Mouse (Mus musculus): ENCODE measurements around the gene Set. TPM values are rescaled to one million over a fixed set of nuclear protein-coding genes. Genes with fewer than 3 reads are reported as not detected.

Set gene
- polyA plus RNA-seq (2014; fragmentation: Nextera tagmentation; extraction: Ambion mirVana), result 218 and 223 TPM in 2 replicates

DNA sequence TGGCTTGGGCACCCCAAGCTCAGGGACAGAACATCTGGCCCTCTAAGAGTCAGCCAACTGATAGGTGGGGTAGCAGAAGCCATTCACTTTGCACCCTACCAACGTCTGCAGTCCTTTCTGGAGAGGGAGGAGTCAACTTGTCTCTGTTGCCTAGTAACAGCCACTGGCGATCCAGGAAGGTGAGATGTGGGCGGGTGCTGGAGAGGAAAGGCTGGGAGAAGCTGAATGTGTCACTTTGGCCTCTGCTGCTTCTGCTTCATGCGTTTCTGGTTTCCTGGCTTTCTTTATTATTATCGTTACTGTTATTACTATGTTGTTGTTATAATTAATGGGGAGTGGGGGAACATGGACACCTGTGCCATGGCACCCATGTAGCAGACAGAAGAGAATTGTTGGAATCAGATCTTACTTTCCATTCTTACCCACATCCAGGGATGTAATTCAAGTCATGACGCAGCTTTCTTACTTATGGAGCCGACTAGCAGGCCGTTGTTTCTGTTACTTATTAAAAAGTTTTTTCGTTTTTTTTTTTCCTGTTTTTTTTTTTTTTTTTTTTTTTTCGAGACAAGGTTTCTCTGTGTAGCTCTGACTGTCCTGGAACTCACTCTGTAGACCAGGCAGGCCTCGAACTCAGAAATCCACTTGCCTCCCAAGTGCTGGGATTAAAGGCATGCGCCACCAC is at the start of gene Set:
Set (plus strand) TSS at position 156 of the 682 bp plus-strand sequence.
- Histone ChIP-seq H3K9me3 (ENCODE audit: control insufficient read depth, low read length) (no peaks in the 10 kb centered on the region), H3K4me3 (ENCODE audit: control insufficient read depth in 1 of 2, insufficient read depth in 1 of 2, low read depth in 1 of 2, low read length in 2 of 2) (no peak within 1 kb of the TSS), H3K4me1 (ENCODE audit: control insufficient read depth in 2 of 2, insufficient read depth in 2 of 2, low read length in 2 of 2) (0 out of 4 replicates have a peak, but pooled peaks cover 0 to 5% of the 10 kb centered on the region in 2 experiments), H3K36me3 (ENCODE audit: control insufficient read depth, insufficient read depth, low read length) (no peaks in the 10 kb centered on the region), H3K27me3 (ENCODE audit: control insufficient read depth, insufficient read depth, low read length) (no peaks in the 10 kb centered on the region), H3K27ac (replicated peaks in 1 of 2; ENCODE audit: control insufficient read depth in 1 of 2, insufficient read depth in 1 of 2, low read depth in 2 of 2, low read length in 2 of 2) (no peak within 1 kb of the TSS), H3K4me2 (ENCODE audit: low read length) (no peak within 1 kb of the TSS), H3K9ac (ENCODE audit: low read length) (no peak within 1 kb of the TSS)
- 52% methylated on average over 11 of the region's 12 CpGs for WGBS
- ATAC-seq (ENCODE audit: insufficient number of reproducible peaks, insufficient read depth, low FRiP score, low read depth), result no peak

DNA sequence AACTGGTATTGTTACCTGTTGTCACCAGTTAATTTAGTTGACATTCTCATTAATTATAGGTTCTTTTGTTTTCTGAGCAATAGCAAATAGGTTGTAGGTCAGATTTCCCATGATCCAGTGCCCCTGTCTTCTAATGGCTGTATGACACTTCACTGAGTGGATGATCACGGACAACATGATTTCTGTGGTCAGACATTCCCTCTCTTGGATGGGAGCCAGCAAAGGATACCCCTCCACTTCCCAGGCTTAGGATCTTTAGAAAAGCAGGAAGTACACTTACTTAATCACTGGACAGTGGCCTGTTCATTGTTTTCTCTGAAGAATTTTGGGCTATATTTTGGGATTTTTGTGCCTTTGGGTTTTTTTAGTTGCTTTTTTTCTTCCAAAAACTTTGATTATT is 48.1 kb upstream of the Set start:
- H3K36me3 ChIP-seq (ENCODE audit: control insufficient read depth, insufficient read depth, low read length), result peaks cover 100% of the 10 kb centered on the region
- no peak overlapping the region for H3K4me2 ChIP-seq (ENCODE audit: low read length)
- ATAC-seq (ENCODE audit: insufficient number of reproducible peaks, insufficient read depth, low FRiP score, low read depth), result no peak
- no peaks in the 10 kb centered on the region for H3K4me1 ChIP-seq (ENCODE audit: control insufficient read depth in 2 of 2, insufficient read depth in 2 of 2, low read length in 2 of 2)
- H3K27ac ChIP-seq (replicated peaks in 1 of 2; ENCODE audit: control insufficient read depth in 1 of 2, insufficient read depth in 1 of 2, low read depth in 2 of 2, low read length in 2 of 2), result no peak overlapping the region
- no peaks in the 10 kb centered on the region for H3K27me3 ChIP-seq (ENCODE audit: control insufficient read depth, insufficient read depth, low read length)
- 31% methylated on average over 1 of the region's 1 CpGs for WGBS
- no peak overlapping the region for H3K9ac ChIP-seq (ENCODE audit: low read length)
- no peaks in the 10 kb centered on the region for H3K9me3 ChIP-seq (ENCODE audit: control insufficient read depth, low read length)
- H3K4me3 ChIP-seq (ENCODE audit: control insufficient read depth in 1 of 2, insufficient read depth in 1 of 2, low read depth in 1 of 2, low read length in 2 of 2), result no peak overlapping the region

DNA sequence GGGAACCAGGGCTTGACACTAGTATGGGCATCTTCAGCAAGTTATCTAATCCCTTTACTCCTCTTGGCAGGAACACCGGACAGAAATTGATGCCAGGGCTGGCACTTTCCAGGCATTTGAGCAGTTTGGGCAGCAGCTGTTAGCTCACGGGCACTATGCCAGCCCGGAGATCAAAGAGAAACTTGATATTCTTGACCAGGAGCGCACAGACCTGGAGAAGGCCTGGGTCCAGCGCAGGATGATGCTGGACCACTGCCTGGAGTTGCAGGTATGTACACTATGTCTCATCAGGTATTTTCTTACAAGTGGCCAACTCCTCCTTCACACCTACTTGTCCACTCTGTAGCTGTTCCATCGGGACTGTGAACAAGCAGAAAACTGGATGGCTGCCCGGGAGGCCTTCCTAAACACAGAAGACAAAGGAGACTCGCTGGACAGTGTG is 46.3 kb upstream of the Set start:
- Histone ChIP-seq H3K9ac (ENCODE audit: low read length) (no peak overlapping the region), H3K27ac (replicated peaks in 1 of 2; ENCODE audit: control insufficient read depth in 1 of 2, insufficient read depth in 1 of 2, low read depth in 2 of 2, low read length in 2 of 2) (no peak overlapping the region), H3K4me1 (ENCODE audit: control insufficient read depth in 2 of 2, insufficient read depth in 2 of 2, low read length in 2 of 2) (no peaks in the 10 kb centered on the region), H3K4me3 (ENCODE audit: control insufficient read depth in 1 of 2, insufficient read depth in 1 of 2, low read depth in 1 of 2, low read length in 2 of 2) (no peak overlapping the region), H3K9me3 (ENCODE audit: control insufficient read depth, low read length) (no peaks in the 10 kb centered on the region), H3K27me3 (ENCODE audit: control insufficient read depth, insufficient read depth, low read length) (no peaks in the 10 kb centered on the region), H3K36me3 (ENCODE audit: control insufficient read depth, insufficient read depth, low read length) (peaks cover 100% of the 10 kb centered on the region), H3K4me2 (ENCODE audit: low read length) (no peak overlapping the region)
- no peak for ATAC-seq (ENCODE audit: insufficient number of reproducible peaks, insufficient read depth, low FRiP score, low read depth)
- 92% methylated on average over 8 of the region's 8 CpGs for WGBS

DNA sequence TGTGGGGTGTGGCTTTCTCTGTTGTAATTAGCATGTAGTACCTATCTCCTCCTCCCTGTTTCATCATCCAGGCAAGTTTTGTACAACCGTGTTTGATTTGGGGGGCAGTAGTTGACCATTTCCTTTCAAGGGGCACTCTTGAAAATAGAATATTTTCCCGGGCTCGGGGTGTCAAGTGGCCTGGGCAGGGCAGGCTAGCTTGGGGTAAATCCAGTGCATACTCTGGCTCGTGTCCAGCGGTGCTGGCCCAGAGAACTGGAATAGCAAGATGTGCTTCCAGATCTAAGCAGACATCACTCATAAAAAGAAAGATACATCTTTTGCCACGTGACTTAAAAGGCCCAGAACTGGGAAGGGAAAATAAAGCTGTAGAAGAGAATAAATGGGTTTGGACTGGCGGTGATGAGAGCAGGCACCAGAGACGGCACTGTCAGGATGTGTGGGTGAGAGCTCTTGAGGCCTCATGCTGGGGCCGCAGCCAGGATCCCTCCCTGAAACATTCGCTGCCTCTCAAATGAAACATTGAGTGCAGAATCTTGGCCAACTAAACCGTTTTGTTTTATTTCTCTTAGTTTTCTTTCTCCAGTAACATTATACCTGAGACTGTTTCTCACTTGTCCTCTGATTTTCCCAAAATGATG is 42.7 kb upstream of the Set start:
- H3K27ac ChIP-seq (replicated peaks in 1 of 2; ENCODE audit: control insufficient read depth in 1 of 2, insufficient read depth in 1 of 2, low read depth in 2 of 2, low read length in 2 of 2), result no peak overlapping the region
- no peaks in the 10 kb centered on the region for H3K4me1 ChIP-seq (ENCODE audit: control insufficient read depth in 2 of 2, insufficient read depth in 2 of 2, low read length in 2 of 2)
- no peak overlapping the region for H3K4me3 ChIP-seq (ENCODE audit: control insufficient read depth in 1 of 2, insufficient read depth in 1 of 2, low read depth in 1 of 2, low read length in 2 of 2)
- ATAC-seq (ENCODE audit: insufficient number of reproducible peaks, insufficient read depth, low FRiP score, low read depth), result no peak
- 81% methylated on average over 11 of the region's 11 CpGs for WGBS
- H3K9ac ChIP-seq (ENCODE audit: low read length), result no peak overlapping the region
- no peaks in the 10 kb centered on the region for H3K9me3 ChIP-seq (ENCODE audit: control insufficient read depth, low read length)
- peaks cover 100% of the 10 kb centered on the region for H3K36me3 ChIP-seq (ENCODE audit: control insufficient read depth, insufficient read depth, low read length)
- no peaks in the 10 kb centered on the region for H3K27me3 ChIP-seq (ENCODE audit: control insufficient read depth, insufficient read depth, low read length)
- no peak overlapping the region for H3K4me2 ChIP-seq (ENCODE audit: low read length)

DNA sequence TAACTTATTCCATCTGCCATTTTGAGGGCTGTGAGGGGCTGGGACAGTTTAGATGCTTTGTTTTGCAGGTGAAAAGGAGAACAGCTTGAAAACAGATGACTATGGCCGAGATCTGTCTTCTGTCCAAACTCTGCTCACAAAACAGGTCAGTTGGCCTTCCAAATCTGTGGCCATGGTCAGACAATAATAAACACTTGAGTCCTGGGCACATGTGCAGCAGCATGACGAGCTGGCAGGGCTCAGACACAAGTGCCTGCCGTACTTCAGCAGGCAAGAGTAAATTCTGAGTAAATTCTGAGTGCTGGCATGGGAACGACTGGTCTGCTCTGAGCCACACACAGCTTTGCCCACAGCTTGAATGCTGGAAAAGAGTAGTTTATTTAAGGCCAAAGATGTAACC is 31.7 kb upstream of the Set start:
- Histone ChIP-seq H3K4me2 (ENCODE audit: low read length) (no peak overlapping the region), H3K4me3 (ENCODE audit: control insufficient read depth in 1 of 2, insufficient read depth in 1 of 2, low read depth in 1 of 2, low read length in 2 of 2) (no peak overlapping the region), H3K4me1 (ENCODE audit: control insufficient read depth in 2 of 2, insufficient read depth in 2 of 2, low read length in 2 of 2) (no peaks in the 10 kb centered on the region), H3K36me3 (ENCODE audit: control insufficient read depth, insufficient read depth, low read length) (peaks cover 100% of the 10 kb centered on the region), H3K27ac (replicated peaks in 1 of 2; ENCODE audit: control insufficient read depth in 1 of 2, insufficient read depth in 1 of 2, low read depth in 2 of 2, low read length in 2 of 2) (no peak overlapping the region), H3K9me3 (ENCODE audit: control insufficient read depth, low read length) (no peaks in the 10 kb centered on the region), H3K9ac (ENCODE audit: low read length) (no peak overlapping the region), H3K27me3 (ENCODE audit: control insufficient read depth, insufficient read depth, low read length) (no peaks in the 10 kb centered on the region)
- 81% methylated on average over 4 of the region's 4 CpGs for WGBS
- no peak for ATAC-seq (ENCODE audit: insufficient number of reproducible peaks, insufficient read depth, low FRiP score, low read depth)

DNA sequence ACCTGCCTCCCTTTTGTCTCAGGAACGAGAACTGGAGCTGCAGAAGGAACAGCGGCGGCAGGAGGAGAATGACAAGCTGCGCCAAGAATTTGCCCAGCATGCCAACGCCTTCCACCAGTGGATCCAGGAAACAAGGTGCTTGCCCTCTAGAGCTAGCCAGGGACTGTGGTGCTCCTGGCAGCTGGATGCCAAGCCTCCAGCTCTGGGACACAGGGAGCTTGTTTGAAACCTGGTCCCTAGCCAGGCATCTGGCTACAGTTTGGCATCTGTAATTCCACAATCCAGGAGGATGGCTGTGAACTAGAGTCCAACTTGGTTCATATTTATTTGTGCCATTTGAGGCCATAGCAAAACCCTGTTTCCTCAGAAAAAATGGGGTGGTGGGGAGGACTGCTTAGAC is 30.2 kb upstream of the Set start:
- Histone ChIP-seq H3K27ac (replicated peaks in 1 of 2; ENCODE audit: control insufficient read depth in 1 of 2, insufficient read depth in 1 of 2, low read depth in 2 of 2, low read length in 2 of 2) (no peak overlapping the region), H3K36me3 (ENCODE audit: control insufficient read depth, insufficient read depth, low read length) (peaks cover 100% of the 10 kb centered on the region), H3K9ac (ENCODE audit: low read length) (no peak overlapping the region), H3K4me1 (ENCODE audit: control insufficient read depth in 2 of 2, insufficient read depth in 2 of 2, low read length in 2 of 2) (no peaks in the 10 kb centered on the region), H3K4me2 (ENCODE audit: low read length) (no peak overlapping the region), H3K27me3 (ENCODE audit: control insufficient read depth, insufficient read depth, low read length) (no peaks in the 10 kb centered on the region), H3K9me3 (ENCODE audit: control insufficient read depth, low read length) (no peaks in the 10 kb centered on the region), H3K4me3 (ENCODE audit: control insufficient read depth in 1 of 2, insufficient read depth in 1 of 2, low read depth in 1 of 2, low read length in 2 of 2) (no peak overlapping the region)
- no peak for ATAC-seq (ENCODE audit: insufficient number of reproducible peaks, insufficient read depth, low FRiP score, low read depth)
- 91% methylated on average over 5 of the region's 5 CpGs for WGBS

DNA sequence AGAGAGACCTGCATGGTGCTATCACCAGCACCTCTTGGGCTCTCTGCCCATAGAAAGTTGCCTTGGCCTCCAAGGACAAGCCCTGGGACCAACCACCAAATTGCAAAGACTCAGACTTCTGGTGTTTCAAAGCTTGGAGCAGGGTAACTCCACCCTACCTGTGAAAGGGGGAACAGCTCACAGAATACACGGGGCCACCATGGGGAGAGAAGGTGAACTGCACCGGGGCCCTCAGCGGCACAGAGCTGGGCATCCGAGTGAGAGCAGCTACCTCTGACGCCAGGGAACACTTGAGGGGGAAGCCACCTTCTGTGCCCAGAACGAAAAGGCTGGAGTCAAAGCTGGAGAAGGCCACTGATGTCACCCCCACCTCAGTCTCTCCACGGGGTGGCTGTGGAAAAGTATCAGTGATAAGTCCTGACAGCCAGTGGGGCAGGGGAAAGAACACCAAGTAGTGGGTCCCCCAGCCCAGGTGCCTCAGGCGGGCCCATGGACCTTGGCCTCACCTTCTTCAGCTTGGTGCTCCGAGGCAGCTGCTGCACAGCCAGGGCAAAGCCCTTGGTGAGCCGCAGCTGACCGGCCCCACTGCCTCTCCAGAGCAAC is 24.8 kb upstream of the Set start:
- 54% methylated on average over 11 of the region's 11 CpGs for WGBS
- Histone ChIP-seq H3K9me3 (ENCODE audit: control insufficient read depth, low read length) (no peaks in the 10 kb centered on the region), H3K27ac (replicated peaks in 1 of 2; ENCODE audit: control insufficient read depth in 1 of 2, insufficient read depth in 1 of 2, low read depth in 2 of 2, low read length in 2 of 2) (no peak overlapping the region), H3K4me1 (ENCODE audit: control insufficient read depth in 2 of 2, insufficient read depth in 2 of 2, low read length in 2 of 2) (no peaks in the 10 kb centered on the region), H3K4me3 (ENCODE audit: control insufficient read depth in 1 of 2, insufficient read depth in 1 of 2, low read depth in 1 of 2, low read length in 2 of 2) (no peak overlapping the region), H3K27me3 (ENCODE audit: control insufficient read depth, insufficient read depth, low read length) (no peaks in the 10 kb centered on the region), H3K9ac (ENCODE audit: low read length) (no peak overlapping the region), H3K4me2 (ENCODE audit: low read length) (no peak overlapping the region), H3K36me3 (ENCODE audit: control insufficient read depth, insufficient read depth, low read length) (peaks cover 58% of the 10 kb centered on the region)
- no peak for ATAC-seq (ENCODE audit: insufficient number of reproducible peaks, insufficient read depth, low FRiP score, low read depth)

Data from heart, embryonic 14.5 days (tissue).